Mouse (Mus musculus) MEL (cell line): ENCODE data around the gene Kat6b. TPM values are rescaled to one million over a fixed set of nuclear protein-coding genes. Genes with fewer than 3 reads are reported as not detected.

Source experiments
- DNase-seq: peaks from one replicate; pipeline ENCODE4 v3.0.0; 2011; ENCODE audit warnings: low read depth, low spot score
- H3K27ac ChIP-seq: 2 replicates; pipeline ENCODE4 v1.5.1; 2012; ENCODE audit warnings: low read depth, mild to moderate bottlenecking, control low read depth, low read length, moderate library complexity; ENCODE audit not compliant: control insufficient read depth
- H3K27me3 ChIP-seq, 2 experiments: fragments of 150-350 bp in 1 of 2; sonication (generic) in 1 of 2; 2 replicates each; pipeline ENCODE4 v1.6.1; 2012; ENCODE audit warnings: low read length in 2 of 2, mild to moderate bottlenecking in 2 of 2, improper control_type of control experiment in 1 of 2, moderate library complexity in 1 of 2; ENCODE audit not compliant: insufficient read depth in 2 of 2, control insufficient read depth in 1 of 2
- H3K36me3 ChIP-seq, 2 experiments: 2 replicates each; pipeline ENCODE4 v1.6.1; 2012 to 2014; ENCODE audit warnings: low read length in 2 of 2, improper control_type of control experiment in 1 of 2, inconsistent platforms in 1 of 2, mild to moderate bottlenecking in 1 of 2; ENCODE audit not compliant: insufficient read depth in 2 of 2, control insufficient read depth in 1 of 2
- H3K4me1 ChIP-seq, 2 experiments: fragments of 150-350 bp in 1 of 2; sonication (generic) in 1 of 2; 2 replicates each; pipeline ENCODE4 v1.6.1; 2012; ENCODE audit warnings: low read length in 2 of 2, improper control_type of control experiment in 1 of 2, mild to moderate bottlenecking in 1 of 2; ENCODE audit not compliant: insufficient read depth in 2 of 2, control insufficient read depth in 1 of 2
- H3K4me3 ChIP-seq, 2 experiments: fragments of 150-350 bp in 1 of 2; sonication (generic) in 1 of 2; 2 replicates each; pipeline ENCODE4 v1.5.1; 2012; ENCODE audit warnings: low read depth in 2 of 2, low read length in 2 of 2, mild to moderate bottlenecking in 2 of 2, moderate library complexity in 2 of 2, control low read depth in 1 of 2, improper control_type of control experiment in 1 of 2; ENCODE audit not compliant: control insufficient read depth in 1 of 2, insufficient read depth in 1 of 2
- H3K79me2 ChIP-seq: 2 replicates; pipeline ENCODE4 v1.6.1; 2012; ENCODE audit warnings: mild to moderate bottlenecking, low read length, moderate library complexity; ENCODE audit not compliant: control insufficient read depth, poor library complexity, insufficient read depth
- H3K9ac ChIP-seq: 2 replicates; pipeline ENCODE4 v1.6.1; 2012; ENCODE audit warnings: low read depth, mild to moderate bottlenecking, control low read depth, low read length, moderate library complexity; ENCODE audit not compliant: control insufficient read depth, poor library complexity, severe bottlenecking
- H3K9me3 ChIP-seq: fragments of 150-350 bp; sonication (generic); replicated peaks from 2 replicates; pipeline ENCODE4 v1.6.1; 2012; ENCODE audit warnings: mild to moderate bottlenecking, low read length, improper control_type of control experiment, moderate library complexity; ENCODE audit not compliant: insufficient read depth
- BHLHE40 ChIP-seq: IDR thresholded peaks from 2 replicates; pipeline ENCODE4 v1.6.1; 2012; ENCODE audit warnings: low read depth, mild to moderate bottlenecking, inconsistent platforms, low read length, improper control_type of control experiment, borderline replicate concordance
- CHD2 ChIP-seq: IDR thresholded peaks from 2 replicates; pipeline ENCODE4 v1.6.1; 2011; ENCODE audit warnings: low read length, improper control_type of control experiment
- E2F4 ChIP-seq: IDR thresholded peaks from 2 replicates; pipeline ENCODE4 v1.6.1; 2011; ENCODE audit warnings: low read depth, low read length, improper control_type of control experiment, borderline replicate concordance
- ELF1 ChIP-seq: IDR thresholded peaks from 2 replicates; pipeline ENCODE4 v1.6.1; 2014; ENCODE audit warnings: low read depth, mild to moderate bottlenecking, inconsistent platforms, low read length, improper control_type of control experiment, moderate library complexity
- ETS1 ChIP-seq: IDR thresholded peaks from 2 replicates; pipeline ENCODE4 v1.6.1; 2012; ENCODE audit warnings: low read depth, mild to moderate bottlenecking, inconsistent platforms, low read length, improper control_type of control experiment, moderate library complexity
- GABPA ChIP-seq: IDR thresholded peaks from 2 replicates; pipeline ENCODE4 v1.6.1; 2012; ENCODE audit warnings: low read depth, mild to moderate bottlenecking, inconsistent platforms, low read length, improper control_type of control experiment, moderate library complexity
- GATA1 ChIP-seq: IDR thresholded peaks from 2 replicates; pipeline ENCODE4 v1.6.1; 2011; ENCODE audit warnings: low read depth, low read length, improper control_type of control experiment
- HCFC1 ChIP-seq: IDR thresholded peaks from 2 replicates; pipeline ENCODE4 v1.6.1; 2012; ENCODE audit warnings: low read depth, mild to moderate bottlenecking, inconsistent platforms, low read length, improper control_type of control experiment, moderate library complexity
- JUND ChIP-seq: IDR thresholded peaks from 2 replicates; pipeline ENCODE4 v1.6.1; 2011; ENCODE audit warnings: low read depth, mild to moderate bottlenecking, improper control_type of control experiment, low read length
- MAFK ChIP-seq: IDR thresholded peaks from 2 replicates; pipeline ENCODE4 v1.6.1; 2011; ENCODE audit warnings: low read depth, mild to moderate bottlenecking, low read length, improper control_type of control experiment, borderline replicate concordance
- NELFE ChIP-seq: IDR thresholded peaks from 2 replicates; pipeline ENCODE4 v1.6.1; 2011; ENCODE audit warnings: low read depth, low read length, improper control_type of control experiment
- POLR2AphosphoS5 ChIP-seq: IDR thresholded peaks from 2 replicates; pipeline ENCODE4 v1.6.1; 2012; ENCODE audit warnings: low read depth, borderline replicate concordance, mild to moderate bottlenecking, inconsistent platforms, low read length, moderate library complexity, mixed read lengths
- RAD21 ChIP-seq: IDR thresholded peaks from 2 replicates; pipeline ENCODE4 v1.6.1; 2011; ENCODE audit warnings: mild to moderate bottlenecking, low read depth, low read length, improper control_type of control experiment
- SIN3A ChIP-seq: IDR thresholded peaks from 2 replicates; pipeline ENCODE4 v1.6.1; 2012; ENCODE audit warnings: low read length, improper control_type of control experiment, inconsistent platforms
- TAL1 ChIP-seq: IDR thresholded peaks from 2 replicates; pipeline ENCODE4 v1.6.1; 2012; ENCODE audit warnings: mild to moderate bottlenecking, inconsistent platforms, low read length, moderate library complexity, mixed read lengths
- TCF12 ChIP-seq: IDR thresholded peaks from 2 replicates; pipeline ENCODE4 v1.6.1; 2014; ENCODE audit warnings: low read depth, mild to moderate bottlenecking, inconsistent platforms, low read length, improper control_type of control experiment, moderate library complexity
- USF1 ChIP-seq: IDR thresholded peaks from 2 replicates; pipeline ENCODE4 v1.6.1; 2014; ENCODE audit warnings: low read depth, mild to moderate bottlenecking, inconsistent platforms, low read length, improper control_type of control experiment, moderate library complexity
- ZC3H11A ChIP-seq: IDR thresholded peaks from 2 replicates; pipeline ENCODE4 v1.6.1; 2012; ENCODE audit warnings: low read depth, mild to moderate bottlenecking, inconsistent platforms, low read length, improper control_type of control experiment
- polyA plus RNA-seq, 2 experiments: library from polyadenylated mRNA; stranded (reverse) in 1 of 2; unstranded in 1 of 2; fragments of >175 nt in 1 of 2; fragments of >200 nt in 1 of 2; gene quantifications; 2 replicates each; pipeline versions ENCODE4 v1.2.1 to v1.2.4; 2012; ENCODE audit warnings: low replicate concordance in 2 of 2, low read depth in 1 of 2; ENCODE audit not compliant: insufficient read length in 2 of 2, insufficient read depth in 1 of 2, missing spikeins in 1 of 2
- total RNA-seq: library from RNA; depleted of rRNA; stranded (reverse); fragments of 300-350 nt; gene quantifications from 2 replicates; pipeline ENCODE4 v1.2.3, GENCODE M21; 2012

The Kat6b gene
- total and polyA plus RNA-seq, 3 experiments, result 1.8 to 5.4 TPM; not detected in 1

DNA sequence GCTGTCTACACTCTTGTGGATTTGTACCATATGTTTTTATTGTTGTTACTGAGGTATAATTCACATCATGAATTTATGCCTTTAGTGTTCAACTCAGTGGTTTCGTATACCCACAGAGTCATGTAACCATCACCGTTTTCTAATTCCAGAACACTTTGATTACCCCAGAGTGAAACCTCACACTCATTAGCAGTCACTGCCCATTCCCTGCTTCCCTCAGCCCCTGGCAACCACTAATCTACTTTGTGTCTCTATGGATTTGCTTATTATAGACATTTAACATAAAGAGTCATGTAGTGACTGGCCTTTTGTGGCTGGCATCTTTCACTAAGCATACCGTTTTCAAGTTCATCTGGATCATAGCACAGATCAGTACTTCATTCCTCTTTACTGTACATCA is 65.1 kb downstream of the Kat6b start:
- Histone ChIP-seq H3K27me3 (no peaks in the 10 kb centered on the region), H3K4me3 (no peak overlapping the region), H3K36me3 (peaks cover 0 to 24% of the 10 kb centered on the region in 2 experiments; a peak in 2 of 4 replicates), H3K4me1 (peaks cover 12 to 24% of the 10 kb centered on the region in 2 experiments), H3K27ac (no peak overlapping the region), H3K79me2 (no peaks in the 10 kb centered on the region), H3K9ac (no peak overlapping the region), H3K9me3 (no peaks in the 10 kb centered on the region)
- DNase-seq, result no peak
- TF ChIP-seq RAD21, result no peak
- no peak for TF ChIP-seq USF1
- no peak for TF ChIP-seq POLR2AphosphoS5
- no peak for TF ChIP-seq GABPA
- no peak for TF ChIP-seq CHD2
- no peak for TF ChIP-seq JUND
- no peak for TF ChIP-seq MAFK
- no peak for TF ChIP-seq GATA1
- no peak for TF ChIP-seq TAL1
- no peak for TF ChIP-seq BHLHE40
- TF ChIP-seq NELFE, result no peak
- TF ChIP-seq HCFC1, result no peak
- no peak for TF ChIP-seq TCF12
- TF ChIP-seq ELF1, result no peak
- TF ChIP-seq ETS1, result no peak
- TF ChIP-seq SIN3A, result no peak

DNA sequence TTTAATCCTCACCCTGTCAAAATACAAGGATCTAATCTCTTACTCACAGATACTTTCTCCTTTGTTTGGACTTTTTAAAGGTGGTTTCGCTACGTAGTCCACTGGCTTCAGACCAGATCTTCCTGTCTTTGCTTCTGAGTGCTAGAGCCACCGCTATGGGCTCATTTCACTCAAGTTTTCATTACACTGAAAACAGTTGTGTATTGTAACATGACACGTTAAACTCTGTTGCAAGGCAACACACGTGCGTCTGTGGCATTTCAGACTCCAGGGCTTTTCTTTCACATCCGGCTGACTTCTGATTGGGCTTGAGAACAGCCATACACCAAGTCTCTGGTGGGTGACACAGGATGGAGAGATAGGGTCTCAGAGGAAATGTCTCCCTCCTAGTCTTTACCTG is 66.1 kb downstream of the Kat6b start:
- H3K79me2 ChIP-seq, result no peaks in the 10 kb centered on the region
- no peak overlapping the region for H3K27ac ChIP-seq
- no peak for DNase-seq
- no peaks in the 10 kb centered on the region for H3K27me3 ChIP-seq
- TF ChIP-seq CHD2 (no peak), GATA1 (no peak), TCF12 (no peak), ZC3H11A (no peak), POLR2AphosphoS5 (no peak), SIN3A (no peak), E2F4 (no peak)
- H3K4me1 ChIP-seq, result peaks cover 12 to 24% of the 10 kb centered on the region in 2 experiments
- no peak overlapping the region for H3K4me3 ChIP-seq
- peaks cover 0 to 24% of the 10 kb centered on the region in 2 experiments; a peak in 2 of 4 replicates for H3K36me3 ChIP-seq
- no peak overlapping the region for H3K9ac ChIP-seq
- H3K9me3 ChIP-seq, result no peaks in the 10 kb centered on the region
